Mouse (Mus musculus) heart, embryonic 16.5 days (tissue): Measurements from ENCODE around the gene Sclt1. TPM values are rescaled to one million over a fixed set of nuclear protein-coding genes. Genes with fewer than 3 reads are reported as not detected.

Source experiments
- ATAC-seq: fragments of 200-750 bp; cut with Nextera tagmentation; replicated peaks from 2 replicates; pipeline ENCODE4 v1.8.0; 2017; ENCODE audit warnings: moderate number of reproducible peaks; ENCODE audit not compliant: insufficient read depth, low FRiP score; ENCODE audit errors: extremely low read depth
- H3K27ac ChIP-seq: fragments of 300-500 bp; sonication (generic); 2 replicates; pipeline ENCODE4 v1.5.1; 2014; ENCODE audit warnings: mild to moderate bottlenecking, low read length, control low read depth, moderate library complexity
- H3K27me3 ChIP-seq: fragments of 300-500 bp; sonication (generic); 2 replicates; pipeline ENCODE4 v1.6.1; 2014; ENCODE audit warnings: low read length, mixed read lengths; ENCODE audit not compliant: control insufficient read depth, insufficient read depth
- H3K36me3 ChIP-seq: fragments of 300-500 bp; sonication (generic); 2 replicates; pipeline ENCODE4 v1.6.1; 2014; ENCODE audit not compliant: control insufficient read depth, insufficient read depth
- H3K4me1 ChIP-seq: fragments of 300-500 bp; sonication (generic); 2 replicates; pipeline ENCODE4 v1.6.1; 2014; ENCODE audit warnings: low read length, mixed read lengths; ENCODE audit not compliant: control insufficient read depth, insufficient read depth
- H3K4me2 ChIP-seq: fragments of 300-500 bp; sonication (generic); 2 replicates; pipeline ENCODE4 v1.6.1; 2014; ENCODE audit warnings: low read depth, mild to moderate bottlenecking, control low read depth, low read length
- H3K4me3 ChIP-seq: fragments of 300-500 bp; sonication (generic); 2 replicates; pipeline ENCODE4 v1.5.1; 2014; ENCODE audit warnings: mild to moderate bottlenecking, control low read depth, low read length
- H3K9ac ChIP-seq: fragments of 300-500 bp; sonication (generic); 2 replicates; pipeline ENCODE4 v1.6.1; 2014; ENCODE audit warnings: low read length, control low read depth
- H3K9me3 ChIP-seq: fragments of 300-500 bp; sonication (generic); replicated peaks from 2 replicates; pipeline ENCODE4 v1.6.1; 2016; ENCODE audit warnings: low read length; ENCODE audit not compliant: control insufficient read depth
- WGBS: fragments of 180-500 bp; shearing (Covaris S2); extraction: QIAGEN DNeasy Blood & Tissue Kit; methylation state at CpG from one replicate; pipeline ENCODE4 v1.1.7; 2014; 5-methylcytosine and 5-hydroxymethylcytosine counted together
- polyA plus RNA-seq: library from polyadenylated mRNA; unstranded; fragments of >200 nt; fragmentation: Nextera tagmentation; extraction: Ambion mirVana; gene quantifications from 2 replicates; pipeline ENCODE4 v1.2.1, GENCODE M21; 2015

Sclt1 gene
- polyA plus RNA-seq, 1 experiment from 2014 or later = 10.1 TPM

DNA sequence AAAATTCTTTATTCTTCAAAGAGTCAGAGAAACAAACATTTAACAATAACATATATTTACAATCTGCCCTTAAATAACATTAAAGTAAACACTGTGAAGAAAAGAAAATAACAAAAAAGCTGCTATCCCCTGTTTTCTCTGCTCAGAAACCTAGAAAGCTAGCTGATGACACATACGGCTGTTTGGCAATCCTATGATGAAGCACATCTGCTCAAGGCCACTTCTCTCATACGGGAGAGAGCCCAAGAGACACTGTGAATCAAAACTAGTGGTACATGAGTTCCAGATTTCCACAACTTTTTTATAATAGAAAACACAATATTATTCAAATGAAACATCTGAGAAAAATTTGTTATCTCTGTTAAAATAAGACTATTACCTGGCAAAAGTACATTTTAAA, 55.9 kb downstream of the Sclt1 start:
- H3K27me3 ChIP-seq = no peaks in the 10 kb centered on the region
- H3K4me2 ChIP-seq = no peak overlapping the region
- ATAC-seq = no peak
- H3K4me1 ChIP-seq = no peaks in the 10 kb centered on the region
- 78% methylated on average over 2 of the region's 2 CpGs for WGBS
- no peak overlapping the region for H3K9ac ChIP-seq
- no peaks in the 10 kb centered on the region for H3K9me3 ChIP-seq
- H3K4me3 ChIP-seq = no peak overlapping the region
- no peak overlapping the region for H3K27ac ChIP-seq
- peaks cover 3% of the 10 kb centered on the region; the same call in 1 of the 2 replicates for H3K36me3 ChIP-seq

DNA sequence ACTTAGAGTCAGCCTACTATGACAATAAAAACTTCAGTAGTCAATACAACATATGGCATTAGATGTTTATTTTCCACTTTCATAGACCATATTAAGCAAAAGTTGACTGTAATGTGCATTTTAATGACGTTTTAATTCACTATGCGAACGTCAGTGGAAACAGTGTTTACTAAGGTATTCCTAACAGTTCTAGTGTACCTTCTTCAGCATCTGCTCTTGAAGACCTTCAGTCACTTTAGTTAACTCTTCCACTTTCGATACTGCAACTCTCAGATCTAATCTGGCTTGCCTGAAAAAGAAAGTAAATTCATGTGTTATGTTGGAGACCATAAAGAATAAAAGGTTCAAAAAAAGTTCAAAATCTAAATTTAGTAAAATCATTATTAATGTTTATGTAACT, 60.2 kb downstream of the Sclt1 start:
- 86% methylated on average over 4 of the region's 4 CpGs for WGBS
- no peak for ATAC-seq
- H3K9ac ChIP-seq = no peak overlapping the region

GRCm38 (mm10) chr3:41676648-41677047, 65.7 kb downstream of the Sclt1 start:
- no peaks in the 10 kb centered on the region for H3K27me3 ChIP-seq
- peaks cover 4% of the 10 kb centered on the region; the same call in 1 of the 2 replicates for H3K36me3 ChIP-seq
- ATAC-seq = no peak
- no peaks in the 10 kb centered on the region for H3K9me3 ChIP-seq
- 65% methylated on average over 2 of the region's 2 CpGs for WGBS
- H3K9ac ChIP-seq = no peak overlapping the region
- no peak overlapping the region for H3K27ac ChIP-seq
- no peak overlapping the region for H3K4me2 ChIP-seq
- H3K4me3 ChIP-seq = no peak overlapping the region
- no peaks in the 10 kb centered on the region for H3K4me1 ChIP-seq

More for the DNA sequence above, 60.2 kb downstream of the Sclt1 start:
- Histone ChIP-seq H3K27ac (no peak overlapping the region), H3K9me3 (no peaks in the 10 kb centered on the region), H3K4me3 (no peak overlapping the region), H3K36me3 (peaks cover 4% of the 10 kb centered on the region; the same call in 1 of the 2 replicates), H3K4me2 (no peak overlapping the region), H3K4me1 (no peaks in the 10 kb centered on the region), H3K27me3 (no peaks in the 10 kb centered on the region)

- H3K9me3 ChIP-seq = no peaks in the 10 kb centered on the region
- H3K27me3 ChIP-seq = no peaks in the 10 kb centered on the region
- H3K4me2 ChIP-seq = no peak overlapping the region
- ATAC-seq = no peak
- no peak overlapping the region for H3K27ac ChIP-seq
- no peaks in the 10 kb centered on the region for H3K4me1 ChIP-seq
- no peak overlapping the region for H3K9ac ChIP-seq
- 0 out of 2 replicates have a peak, but pooled peaks cover 1% of the 10 kb centered on the region for H3K36me3 ChIP-seq
- H3K4me3 ChIP-seq = no peak overlapping the region
These were observed 67.5 kb downstream of the Sclt1 start for GRCm38 (mm10) chr3:41674778-41675177.

- H3K4me3 ChIP-seq = no peak overlapping the region
- H3K4me2 ChIP-seq = no peak overlapping the region
- ATAC-seq = no peak
These were observed 86.7 kb downstream of the Sclt1 start for GRCm38 (mm10) chr3:41655642-41656041.

GRCm38 (mm10) chr3:41620971-41621370, 121.3 kb downstream of the Sclt1 start:
- Histone ChIP-seq H3K27me3 (no peaks in the 10 kb centered on the region), H3K27ac (no peak overlapping the region), H3K9ac (no peak overlapping the region), H3K4me2 (no peak overlapping the region), H3K36me3 (no peaks in the 10 kb centered on the region), H3K9me3 (no peaks in the 10 kb centered on the region), H3K4me1 (no peaks in the 10 kb centered on the region), H3K4me3 (no peak overlapping the region)
- ATAC-seq = no peak
- WGBS = 85% methylated on average over 7 of the region's 7 CpGs

More at GRCm38 (mm10) chr3:41655642-41656041, 86.7 kb downstream of the Sclt1 start:
- Histone ChIP-seq H3K36me3 (peaks cover 12% of the 10 kb centered on the region), H3K4me1 (no peaks in the 10 kb centered on the region), H3K9ac (no peak overlapping the region), H3K9me3 (no peaks in the 10 kb centered on the region), H3K27me3 (no peaks in the 10 kb centered on the region), H3K27ac (no peak overlapping the region)
- WGBS = 85% methylated on average over 1 of the region's 1 CpGs

DNA sequence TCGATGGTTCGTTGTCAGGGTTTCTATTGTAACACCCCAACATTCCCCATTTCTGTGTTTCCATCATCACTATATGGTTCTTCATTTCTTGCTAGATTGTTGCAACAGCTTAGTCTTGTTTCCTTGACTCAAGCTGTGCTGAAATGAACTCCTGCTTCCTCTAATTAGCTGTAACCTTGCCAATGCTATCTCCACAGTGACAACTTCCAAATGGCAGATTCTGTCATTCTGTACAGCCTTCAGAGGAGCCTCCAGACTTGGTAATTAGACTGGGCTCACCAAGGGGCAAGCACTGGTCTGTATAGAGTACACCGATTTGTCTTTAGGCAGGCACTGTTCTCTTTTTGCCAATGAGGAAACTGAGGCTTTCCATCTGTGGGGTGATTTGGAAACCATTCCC, 123.8 kb downstream of the Sclt1 start:
- no peak overlapping the region for H3K4me3 ChIP-seq
- peaks cover 8% of the 10 kb centered on the region for H3K36me3 ChIP-seq
- no peak overlapping the region for H3K4me2 ChIP-seq
- no peaks in the 10 kb centered on the region for H3K4me1 ChIP-seq
- H3K27ac ChIP-seq = no peak overlapping the region
- WGBS = 87% methylated on average over 3 of the region's 3 CpGs
- H3K9me3 ChIP-seq = no peaks in the 10 kb centered on the region
- ATAC-seq = peak; percentile 45; the same call in 1 of the 2 replicates
- no peaks in the 10 kb centered on the region for H3K27me3 ChIP-seq
- H3K9ac ChIP-seq = no peak overlapping the region

GRCm38 (mm10) chr3:41618036-41618435, 124.3 kb downstream of the Sclt1 start:
- Histone ChIP-seq H3K4me3 (no peak overlapping the region), H3K9ac (no peak overlapping the region), H3K36me3 (peaks cover 13% of the 10 kb centered on the region), H3K9me3 (no peaks in the 10 kb centered on the region), H3K4me1 (no peaks in the 10 kb centered on the region), H3K27ac (no peak overlapping the region), H3K27me3 (no peaks in the 10 kb centered on the region), H3K4me2 (no peak overlapping the region)
- no peak for ATAC-seq
- 69% methylated on average over 3 of the region's 3 CpGs for WGBS

GRCm38 (mm10) chr3:41614230-41614985, 127.9 kb downstream of the Sclt1 start:
- Histone ChIP-seq H3K27ac (no peak overlapping the region), H3K9me3 (peaks cover 5% of the 10 kb centered on the region), H3K4me1 (no peaks in the 10 kb centered on the region), H3K27me3 (no peaks in the 10 kb centered on the region), H3K9ac (no peak overlapping the region), H3K4me3 (no peak overlapping the region), H3K36me3 (peaks cover 44% of the 10 kb centered on the region), H3K4me2 (no peak overlapping the region)
- 89% methylated on average over 5 of the region's 5 CpGs for WGBS
- no peak for ATAC-seq
